Mouse (Mus musculus) testis, adult 2 months (tissue): ENCODE measurements around the gene Atp2a1.

Experiments used
- CTCF ChIP-seq: fragments of 200-500 bp; IDR thresholded peaks from 2 replicates; pipeline ENCODE4 v1.5.1; 2012; ENCODE audit warnings: low read depth, mild to moderate bottlenecking, inconsistent platforms, low read length, moderate library complexity; ENCODE audit not compliant: control insufficient read depth, insufficient read depth, insufficient replicate concordance
- POLR2A ChIP-seq: fragments of 200-500 bp; IDR thresholded peaks from 2 replicates; pipeline ENCODE4 v1.6.1; 2012; ENCODE audit warnings: low read depth, mild to moderate bottlenecking, inconsistent platforms, low read length, moderate library complexity; ENCODE audit not compliant: control insufficient read depth

- TF ChIP-seq CTCF (no peak), POLR2A (no peak)
Observed at GRCm38 (mm10) chr7:126491005-126491404, 28.1 kb upstream of the Atp2a1 start.
